Mouse (Mus musculus): ENCODE data around the gene Corin.

Corin gene

DNA sequence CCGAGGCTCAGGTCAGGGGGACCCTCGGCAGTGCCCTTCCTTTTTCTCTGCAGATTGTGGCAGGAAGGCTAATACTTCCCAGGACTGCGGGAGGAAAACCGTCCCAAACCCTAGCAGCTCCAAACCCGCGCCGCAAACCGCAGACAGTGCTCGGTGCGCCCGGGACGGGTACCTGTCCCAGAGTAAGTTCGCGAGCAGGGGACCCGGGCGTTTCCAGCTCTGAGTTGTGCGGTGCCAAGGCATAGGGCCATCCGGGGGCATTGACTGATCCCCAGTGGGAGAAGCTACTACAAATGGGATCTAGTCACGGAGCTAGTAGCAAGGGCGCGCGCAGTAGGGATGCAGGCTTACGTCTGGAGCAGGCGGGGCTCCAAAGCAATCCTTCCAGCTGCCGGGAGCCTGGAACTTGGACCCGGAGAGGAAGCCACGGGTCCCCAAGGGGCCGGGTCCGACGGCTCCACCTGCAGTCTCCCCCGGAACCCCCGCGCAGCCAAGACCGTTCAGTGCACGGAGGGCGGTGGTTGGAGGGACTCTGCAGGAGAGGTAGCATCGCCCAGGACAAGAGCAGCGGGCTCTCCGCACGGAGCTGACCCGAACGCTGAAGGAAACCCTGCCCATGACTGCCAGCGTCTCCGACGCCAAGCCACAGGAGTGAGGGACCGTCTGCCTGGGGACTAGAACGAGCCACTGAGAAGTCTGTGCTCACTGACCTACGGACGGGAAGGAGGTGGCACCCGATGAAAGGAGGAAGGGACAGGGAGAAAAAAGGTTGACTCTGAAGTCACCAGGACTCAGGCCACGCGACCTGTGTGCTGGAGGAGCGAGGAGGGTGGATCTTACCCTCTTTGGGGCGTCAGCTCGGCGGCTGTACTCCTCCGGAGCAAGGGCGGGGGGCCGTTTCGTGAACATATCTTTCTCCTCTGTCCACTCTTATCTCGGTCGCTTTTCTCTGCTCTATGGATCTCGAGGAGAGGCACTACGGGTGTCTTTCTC, at the start of gene Corin:
Gene Corin, minus strand, starts transcription at position 943 of the 993 bp plus-strand sequence.
- DNase-seq (ENCODE audit: low read depth in 2 of 2, low spot score in 2 of 2): no peak

DNA sequence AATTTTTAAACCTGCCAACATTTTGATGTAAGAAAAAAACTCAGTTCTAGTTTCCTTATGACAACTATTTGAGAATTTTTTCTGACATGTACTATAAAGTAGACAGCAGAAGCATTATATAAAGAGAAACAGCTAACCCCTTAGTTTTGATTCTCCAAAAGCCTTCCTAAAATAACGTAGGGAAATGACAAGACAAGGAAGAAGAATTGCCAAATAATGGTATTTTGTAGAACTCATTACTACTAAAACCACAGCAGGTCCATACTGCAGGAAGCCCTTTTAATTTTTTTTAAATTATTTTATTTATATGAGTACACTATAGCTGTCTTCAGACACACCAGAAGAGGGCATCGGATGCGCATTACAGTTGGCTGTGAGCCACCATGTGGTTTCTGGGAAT, 46.9 kb upstream of the Corin start:
- no peak for DNase-seq (ENCODE audit: low read depth in 2 of 2, low spot score in 2 of 2)

DNA sequence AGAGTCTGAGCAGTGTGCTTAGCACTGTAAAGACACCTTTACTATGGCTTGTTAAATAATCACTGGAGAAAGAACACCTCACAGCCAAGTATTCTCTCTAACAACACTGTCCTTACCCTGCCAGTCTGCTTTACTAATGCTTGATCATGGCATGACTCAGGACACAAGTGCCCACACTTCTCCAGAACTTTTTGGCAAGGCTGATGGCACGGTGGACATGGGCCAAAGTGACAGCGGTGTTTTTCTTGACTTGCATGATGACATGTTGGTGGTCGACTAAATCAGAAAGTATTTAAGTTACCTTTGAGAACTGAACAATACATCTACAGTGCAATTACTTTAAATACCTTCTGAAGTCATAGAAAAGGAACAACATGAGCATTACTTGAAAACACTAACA, 24.6 kb upstream of the Corin start:
- no peak for DNase-seq (ENCODE audit: low read depth in 2 of 2, low spot score in 2 of 2)

DNA sequence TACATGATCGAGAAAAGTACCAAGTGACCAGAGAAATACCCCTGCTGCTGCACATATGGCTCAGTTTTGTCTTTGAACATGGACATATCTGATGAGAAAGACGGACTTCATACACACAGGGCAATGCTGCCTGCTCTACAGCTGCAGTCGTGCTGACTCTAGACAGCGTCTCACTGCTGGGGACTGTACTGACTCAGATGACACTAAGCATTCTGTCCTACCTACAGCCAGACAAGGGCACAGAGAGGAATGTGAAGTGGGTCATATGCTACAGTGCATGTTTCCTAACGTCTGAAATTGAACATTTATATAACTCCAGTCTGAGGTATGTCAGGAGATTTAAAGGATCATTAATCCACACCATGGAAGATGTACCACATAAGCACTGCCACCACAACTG, 9.5 kb upstream of the Corin start:
- no peak for DNase-seq (ENCODE audit: low read depth in 2 of 2, low spot score in 2 of 2)

DNA sequence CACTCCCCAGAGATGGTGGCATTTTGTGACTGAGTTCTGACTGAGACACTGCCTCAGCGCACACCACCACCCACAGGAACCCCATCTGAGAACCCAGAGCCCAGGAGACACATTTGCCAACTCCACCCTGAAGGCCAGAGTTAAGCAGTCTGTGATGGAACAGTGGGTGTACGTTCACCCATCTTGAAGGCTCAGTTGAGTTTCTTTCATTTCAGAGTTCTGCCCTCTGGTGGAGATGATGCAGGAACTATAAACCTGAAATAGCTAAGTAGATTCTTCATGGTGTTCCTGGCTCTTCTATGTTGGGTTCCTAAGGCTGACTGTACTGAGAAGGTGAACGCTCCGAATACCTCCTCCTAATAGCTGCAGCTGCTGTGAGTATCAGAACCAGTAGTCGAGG, 1.5 kb upstream of the Corin start:
- no peak for DNase-seq (ENCODE audit: low read depth in 2 of 2, low spot score in 2 of 2)

DNA sequence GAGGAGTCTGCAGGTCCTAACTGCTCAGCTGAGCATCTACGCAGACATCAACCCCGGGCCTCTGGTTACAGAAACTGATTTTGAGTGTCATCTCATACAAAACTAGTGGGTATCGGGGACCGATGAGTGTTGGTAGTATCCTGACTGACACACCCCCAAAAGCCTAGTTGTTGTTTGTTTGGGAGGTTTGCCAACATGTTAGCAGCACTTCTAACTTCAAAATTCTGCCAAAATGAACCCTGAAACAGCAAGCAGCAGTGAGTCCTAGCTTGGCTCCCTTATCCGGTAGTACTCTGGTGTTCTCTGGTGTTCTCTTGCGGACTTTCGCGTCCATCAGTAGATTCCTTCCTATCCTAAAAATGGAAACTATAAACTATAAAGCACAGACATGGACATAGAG, 1.5 kb downstream of the Corin start:
- no peak for DNase-seq (ENCODE audit: low read depth in 2 of 2, low spot score in 2 of 2)

DNA sequence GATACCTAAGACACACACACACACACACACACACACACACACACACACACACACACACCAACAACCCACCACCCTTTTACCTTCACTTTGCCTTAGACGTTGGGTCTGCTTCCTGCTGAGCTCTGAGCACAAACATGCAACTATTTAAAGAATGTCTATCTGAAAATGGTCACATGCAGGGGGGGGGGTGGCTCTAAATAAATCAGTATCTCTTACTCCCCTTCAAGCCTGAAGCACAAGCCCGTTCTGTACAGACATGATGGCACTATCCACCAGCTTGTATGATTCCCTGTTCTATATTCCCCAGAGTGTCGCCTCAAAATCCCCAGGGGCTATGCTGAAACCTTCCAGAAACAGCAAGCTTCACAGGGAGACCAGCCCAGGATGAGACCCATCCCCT, 2.5 kb downstream of the Corin start:
- no peak for DNase-seq (ENCODE audit: low read depth in 2 of 2, low spot score in 2 of 2)

DNA sequence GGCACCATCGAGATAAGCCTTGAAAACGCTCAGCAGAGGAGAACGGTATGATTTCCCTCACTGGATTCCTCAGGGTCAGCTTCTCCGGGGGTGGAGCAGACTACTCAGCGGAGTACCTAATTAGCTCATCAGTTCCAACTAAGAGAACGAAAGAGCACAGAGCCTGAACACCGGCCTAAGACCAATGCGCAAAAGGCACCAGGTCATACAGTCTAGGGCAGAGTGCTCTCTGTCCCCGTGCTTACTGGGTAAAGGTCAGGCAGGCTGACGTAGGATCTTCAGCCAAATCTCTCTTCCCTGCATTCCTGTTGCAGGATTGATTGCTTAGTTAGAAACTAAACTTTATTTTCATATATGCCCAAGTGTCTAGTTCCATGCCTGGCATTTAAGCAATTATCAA, 6.0 kb downstream of the Corin start:
- DNase-seq (ENCODE audit: low read depth in 2 of 2, low spot score in 2 of 2): no peak

DNA sequence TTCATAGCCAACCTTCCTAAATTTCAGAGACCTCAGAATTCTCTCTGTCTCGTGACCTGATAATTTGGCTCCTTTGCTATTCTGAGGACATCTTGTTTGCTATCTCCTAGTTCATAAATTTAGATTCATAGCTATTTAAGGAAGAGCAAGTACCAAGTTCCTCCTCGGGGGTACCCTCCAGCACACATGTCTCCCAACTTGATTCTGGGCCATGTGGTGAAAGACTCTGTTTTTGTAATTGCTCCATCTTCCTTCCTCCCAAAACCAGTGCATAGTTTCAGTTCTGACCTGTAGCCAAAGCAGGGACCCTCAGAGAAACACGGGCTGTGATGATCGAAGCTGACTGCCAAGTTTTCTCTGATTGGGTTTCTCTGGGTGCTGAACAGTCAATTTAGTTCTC, 7.5 kb downstream of the Corin start:
- no peak for DNase-seq (ENCODE audit: low read depth in 2 of 2, low spot score in 2 of 2)

DNA sequence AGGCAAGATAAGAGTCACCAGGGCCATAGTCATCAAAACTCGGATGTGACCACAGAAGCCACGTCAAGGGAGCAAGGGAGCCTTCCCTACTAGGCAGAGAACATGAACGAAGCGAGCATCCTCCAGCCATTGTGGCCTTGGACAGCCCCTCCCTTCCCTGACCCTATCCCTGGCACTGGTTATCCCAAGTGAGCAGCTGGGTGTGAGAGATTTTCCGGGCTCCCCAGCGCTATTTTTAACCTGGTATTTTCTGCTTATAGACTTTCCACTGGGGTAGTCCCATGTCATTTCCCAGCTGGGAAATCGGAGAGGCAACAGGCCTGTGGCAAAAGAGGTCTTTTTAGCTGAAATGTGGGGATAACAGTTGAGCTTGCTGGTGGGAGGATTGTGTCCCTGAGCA, 10.4 kb downstream of the Corin start:
- DNase-seq (ENCODE audit: low read depth in 2 of 2, low spot score in 2 of 2): no peak

DNA sequence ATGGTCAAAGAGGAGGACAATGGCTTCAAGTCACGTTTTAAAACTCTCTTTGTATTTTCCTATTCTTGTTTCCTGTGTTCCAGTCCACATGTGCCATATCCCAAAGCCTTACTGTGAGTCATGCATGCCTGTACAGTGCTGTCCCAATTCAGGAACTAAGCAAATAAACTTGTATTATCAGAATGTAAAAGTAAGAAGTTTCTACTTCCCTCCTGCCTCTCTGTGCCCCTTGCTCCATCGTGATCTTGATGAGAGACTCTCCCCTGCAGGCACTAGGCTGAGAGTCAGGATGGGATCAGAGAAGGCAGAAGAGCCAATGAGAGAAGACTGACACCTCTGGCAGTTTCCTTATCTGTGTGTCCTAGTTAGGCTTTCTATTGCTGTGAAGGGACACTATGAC, 13.0 kb downstream of the Corin start:
- no peak for DNase-seq (ENCODE audit: low read depth in 2 of 2, low spot score in 2 of 2)

DNA sequence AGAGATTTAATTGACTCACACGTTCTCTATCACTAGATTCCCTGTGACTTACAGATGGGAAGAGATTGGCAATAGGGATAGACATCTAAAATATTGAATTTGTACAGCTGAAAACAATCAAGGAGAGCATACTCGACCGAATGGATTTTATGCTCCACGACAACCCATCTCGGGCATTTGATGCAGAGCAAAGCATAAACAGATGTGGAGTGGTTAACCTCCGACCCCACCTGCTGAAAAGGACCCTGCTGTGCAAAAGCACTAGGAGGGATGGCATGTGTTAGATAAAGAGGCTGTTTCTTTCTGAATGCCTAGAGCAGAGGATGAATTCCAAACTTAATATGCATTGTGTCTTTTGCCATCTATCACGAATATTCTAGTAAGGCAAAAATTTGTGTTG, 23.8 kb downstream of the Corin start:
- no peak for DNase-seq (ENCODE audit: low read depth in 2 of 2, low spot score in 2 of 2)

DNA sequence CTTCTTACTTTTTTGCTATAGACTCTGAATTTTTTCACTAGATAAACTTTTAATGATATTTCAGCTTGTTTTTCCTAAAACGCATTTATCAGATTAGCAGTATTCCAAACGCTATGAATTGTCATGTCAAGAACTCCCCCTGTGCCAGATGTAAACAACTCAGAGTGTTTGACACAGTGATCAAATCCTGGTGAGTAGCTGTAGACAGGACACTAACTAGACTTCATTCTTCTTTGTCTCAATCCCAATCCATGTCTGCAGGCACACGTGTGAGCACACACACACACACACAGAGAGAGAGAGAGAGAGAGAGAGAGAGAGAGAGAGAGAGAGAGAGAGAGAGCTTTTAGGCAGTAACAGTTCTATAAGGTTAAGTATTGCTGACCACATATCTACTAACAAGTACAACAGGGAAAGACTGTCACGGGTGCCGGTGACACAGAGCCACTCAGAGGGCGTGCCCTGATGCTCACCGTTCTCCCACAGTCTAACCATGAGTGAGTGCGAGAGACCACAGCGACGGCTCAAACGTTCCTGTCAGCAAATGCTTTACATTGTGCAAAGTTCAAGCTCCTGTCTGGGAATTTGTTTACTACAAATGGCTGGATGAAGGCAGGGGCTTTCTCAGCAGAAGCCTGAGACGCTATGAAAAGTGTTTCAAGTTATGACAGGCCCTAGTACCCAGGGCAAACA, 31.8 kb downstream of the Corin start:
- DNase-seq (ENCODE audit: low read depth in 2 of 2, low spot score in 2 of 2): no peak

DNA sequence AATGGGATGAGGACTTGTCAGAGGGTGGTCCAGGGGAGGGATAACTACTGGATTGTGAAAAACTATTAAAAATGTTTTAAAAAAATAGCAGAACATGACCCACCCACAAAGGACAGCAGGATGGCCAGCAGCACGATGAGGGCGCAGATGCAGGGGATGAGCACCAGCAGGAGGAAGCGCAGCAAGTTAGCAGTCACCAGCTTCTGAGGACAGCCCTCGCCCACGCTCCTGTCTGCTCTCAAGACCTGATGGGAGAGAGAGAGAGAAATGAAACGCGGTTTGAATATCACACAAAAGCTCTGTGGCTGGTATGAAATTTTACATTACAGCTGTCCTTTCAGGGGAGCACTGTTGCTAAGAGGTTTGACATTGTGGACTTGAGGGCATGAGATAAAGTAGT, 32.5 kb downstream of the Corin start:
- no peak for DNase-seq (ENCODE audit: low read depth in 2 of 2, low spot score in 2 of 2)

DNA sequence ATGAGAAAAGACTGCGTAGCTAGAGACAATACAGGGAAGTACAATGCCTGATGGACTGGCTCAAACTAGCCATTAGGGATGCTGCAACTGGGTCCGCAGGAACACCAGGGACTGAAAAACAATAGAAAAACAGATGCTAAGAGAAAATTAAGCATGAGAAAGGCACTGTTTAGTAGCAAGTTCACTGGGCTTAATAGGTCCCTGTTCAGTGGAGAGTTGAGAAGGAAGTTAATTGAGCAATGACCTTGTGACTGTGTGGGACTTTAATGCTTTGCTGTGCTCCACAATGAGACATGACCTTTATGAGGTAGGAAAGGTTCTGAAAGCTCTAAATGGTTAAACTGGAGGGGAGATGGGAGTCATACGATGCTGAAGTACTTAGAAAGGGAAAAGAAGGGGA, 39.3 kb downstream of the Corin start:
- DNase-seq (ENCODE audit: low read depth in 2 of 2, low spot score in 2 of 2): no peak

DNA sequence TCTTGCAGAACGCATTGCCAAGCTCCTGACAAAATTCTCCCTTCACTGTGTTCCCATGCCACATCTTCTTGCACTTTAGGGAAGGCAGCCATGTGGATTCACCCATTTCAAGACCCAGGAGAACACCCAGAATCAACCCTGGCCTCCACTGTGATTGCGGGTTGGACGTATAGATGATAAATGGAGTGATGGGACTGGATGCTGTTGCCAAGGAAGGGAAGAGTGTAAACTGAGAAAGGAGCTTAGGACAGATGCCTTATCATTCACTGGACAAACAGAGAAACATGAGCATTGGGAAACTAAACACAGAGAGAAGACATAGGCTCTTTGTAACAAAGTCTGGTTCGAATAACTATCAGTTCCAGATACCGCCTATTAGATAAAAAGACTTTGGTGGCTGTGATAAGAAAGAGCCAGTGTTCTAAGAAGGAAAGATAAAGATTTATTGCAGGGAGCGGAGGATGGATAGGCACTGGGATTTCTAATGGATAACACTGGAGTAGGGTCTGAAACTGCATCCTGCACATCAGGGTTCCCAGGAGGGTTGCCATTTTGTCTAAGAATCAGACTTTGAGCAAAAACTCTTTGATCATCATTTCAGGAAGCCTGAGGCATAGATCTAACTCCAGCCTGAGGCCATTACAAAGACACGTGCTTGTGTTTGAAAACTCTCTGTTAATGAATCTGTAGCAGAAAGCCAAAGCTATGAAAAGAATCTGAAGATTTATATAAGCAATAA, 44.7 kb downstream of the Corin start:
- DNase-seq (ENCODE audit: low read depth in 2 of 2, low spot score in 2 of 2): no peak

DNA sequence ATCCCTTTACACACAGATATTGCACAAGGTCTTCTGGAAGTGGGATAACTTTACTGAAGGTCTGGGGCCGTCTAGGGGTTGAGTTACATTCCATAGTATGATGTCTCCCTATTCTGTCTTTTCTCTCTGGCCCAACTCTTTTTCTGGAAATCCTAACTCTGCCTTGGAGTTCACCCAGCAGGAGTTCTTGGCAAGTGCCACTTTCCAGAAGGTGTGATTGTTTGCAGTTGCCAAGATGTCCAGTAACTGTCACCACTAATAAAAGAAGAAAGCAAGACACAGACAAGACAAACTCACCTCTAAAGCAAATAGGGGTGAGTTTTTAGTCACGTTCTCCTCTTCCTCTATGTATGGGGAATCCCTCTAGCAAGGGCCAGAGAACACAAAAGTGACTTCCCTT, 50.6 kb downstream of the Corin start:
- no peak for DNase-seq (ENCODE audit: low read depth in 2 of 2, low spot score in 2 of 2)

DNA sequence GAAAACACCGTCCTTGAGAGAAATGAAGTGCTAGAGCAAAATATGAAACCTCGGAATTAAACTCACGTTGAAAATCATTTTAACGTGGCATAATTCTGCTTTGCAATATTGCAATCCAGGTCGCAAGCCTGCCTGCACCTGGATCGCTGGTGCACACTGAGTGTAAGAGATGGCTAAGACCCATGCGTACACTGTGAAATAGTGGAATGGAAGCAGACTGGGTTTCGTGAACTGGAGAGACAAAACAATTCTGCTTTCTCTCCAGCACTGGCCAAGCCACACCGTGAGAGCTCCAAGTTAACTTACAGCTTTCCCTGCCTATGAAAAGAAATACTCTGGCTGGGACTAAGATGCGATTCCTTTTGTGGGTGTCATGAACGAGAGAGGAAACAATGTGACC, 51.1 kb downstream of the Corin start:
- no peak for DNase-seq (ENCODE audit: low read depth in 2 of 2, low spot score in 2 of 2)

DNA sequence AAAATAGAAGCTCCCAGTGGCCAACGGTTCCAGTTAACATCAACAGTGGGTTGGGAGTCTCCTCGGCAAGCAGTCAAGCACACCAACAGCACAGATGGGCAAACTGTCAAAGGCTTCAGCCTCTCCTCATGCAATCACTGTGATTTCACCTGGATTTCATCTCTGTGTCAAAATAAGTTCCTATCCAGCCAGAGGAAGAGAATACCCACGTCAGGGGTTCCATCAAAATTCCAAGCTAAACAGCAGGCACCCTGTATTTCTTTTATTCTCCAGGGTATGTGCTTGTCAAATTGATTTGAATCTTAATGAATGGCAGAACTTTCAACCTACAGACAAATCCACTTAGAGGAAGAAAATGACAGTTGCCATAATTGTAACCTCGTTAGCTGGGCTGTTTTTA, 51.5 kb downstream of the Corin start:
- DNase-seq (ENCODE audit: low read depth in 2 of 2, low spot score in 2 of 2): no peak

DNA sequence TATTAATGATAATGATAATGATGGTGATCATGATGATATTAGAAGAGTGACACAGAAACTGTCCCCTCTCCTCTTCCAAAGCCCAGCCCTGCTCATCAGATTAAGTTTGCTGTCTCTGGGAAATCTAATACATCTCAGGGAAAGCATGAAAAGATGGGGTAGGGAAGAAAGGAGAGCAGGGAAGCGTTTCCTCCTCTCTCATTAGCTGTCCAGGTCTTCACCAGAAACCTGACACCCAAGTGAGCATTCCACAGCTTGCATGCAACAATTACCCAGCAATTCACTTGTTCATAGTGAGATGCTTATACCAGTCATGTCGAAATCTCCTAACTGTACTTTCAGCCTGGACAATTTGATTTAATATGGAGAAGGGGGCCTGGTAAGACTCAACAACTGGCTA, 55.4 kb downstream of the Corin start:
- no peak for DNase-seq (ENCODE audit: low read depth in 2 of 2, low spot score in 2 of 2)

DNA sequence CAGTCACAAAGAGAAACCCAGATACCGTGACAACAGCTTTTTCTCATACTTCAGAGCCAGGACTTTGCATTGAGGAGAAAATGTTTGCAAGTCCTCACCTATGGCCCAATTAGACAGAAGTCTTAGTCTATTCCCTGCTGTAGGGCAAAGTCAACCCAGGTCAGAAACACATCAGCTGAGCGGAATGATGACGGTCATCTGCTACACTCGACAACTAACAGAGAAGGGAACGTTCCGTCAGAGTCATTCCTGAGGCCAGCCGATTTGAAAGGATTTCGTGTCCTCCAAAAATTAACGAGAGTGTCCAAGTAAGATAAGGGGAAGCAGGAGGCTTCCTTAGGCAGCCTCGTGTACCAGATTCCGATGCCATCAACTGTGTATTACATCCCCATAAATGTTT, 58.2 kb downstream of the Corin start:
- no peak for DNase-seq (ENCODE audit: low read depth in 2 of 2, low spot score in 2 of 2)

DNA sequence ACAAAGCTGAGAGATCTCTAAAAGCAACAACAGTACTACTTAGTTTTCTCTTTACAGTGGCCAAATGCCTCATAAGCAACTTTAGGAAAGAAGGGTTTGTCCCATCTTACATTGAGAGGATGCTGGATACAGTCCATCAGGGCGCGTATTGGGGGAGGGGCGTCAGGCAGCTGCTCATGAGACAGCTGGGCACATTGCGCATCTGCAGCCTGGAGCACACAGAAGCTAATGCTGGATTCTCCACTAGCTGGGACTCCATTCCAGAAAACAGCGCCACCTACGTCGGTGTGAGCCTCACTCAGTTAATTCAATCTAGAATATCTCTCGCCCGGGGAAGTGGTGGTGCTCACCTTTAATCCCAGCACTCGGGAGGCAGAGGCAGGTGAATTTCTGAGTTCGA, 60.3 kb downstream of the Corin start:
- no peak for DNase-seq (ENCODE audit: low read depth in 2 of 2, low spot score in 2 of 2)
